Mouse (Mus musculus): ENCODE measurements around the gene Vezt.

- TF ChIP-seq CTCF (IDR thresholded peaks at IDR 0.05; ENCODE audit: control insufficient read depth, insufficient read depth, insufficient read length) = no peak
- TF ChIP-seq MYOG (IDR thresholded peaks at IDR 0.05; ENCODE audit: control insufficient read depth, extremely low read depth, insufficient read length) = no peak
Measured at GRCm38 (mm10) chr10:93932020-93932419, 103.6 kb downstream of the Vezt start.
